ENCODE assay signal across 11 mouse cellular contexts in genomic region chr13:117010143-117010542, GRCm38 (mm10). TPM values are rescaled to one million over a fixed set of nuclear protein-coding genes. Genes with fewer than 3 reads are reported as not detected.
DNase-seq lines count a peak whose midpoint lies in the region; ATAC-seq and TF ChIP-seq lines count a peak whose summit lies in the region.
"Had no signal": no experiment of that assay in that cellular context is flagged by ENCODE, and none has a peak within 500 bp of the region (broad histone marks: within the 10 kb centered on the region; RNA-seq: fewer than 3 reads in every experiment).

No protein-coding gene starts in this region.

- no peak for TF ChIP-seq CTCF in kidney, adult 2 months (conservative IDR thresholded peaks at IDR 0.05; ENCODE audit: insufficient read depth, insufficient read length, low read depth, low read length)
- TF ChIP-seq CTCF in thymus, adult 2 months (IDR thresholded peaks at IDR 0.05; ENCODE audit: borderline replicate concordance, control insufficient read depth, extremely low read depth, insufficient read depth, low read length, poor library complexity): no peak

- WGBS in kidney, adult 2 months: 52% methylated on average over 8 of the region's 8 CpGs
- WGBS in kidney, embryonic 15.5 days: 62% methylated on average over 8 of the region's 8 CpGs
- 82% methylated on average over 8 of the region's 8 CpGs for WGBS in heart, embryonic 11.5 days (ENCODE audit: insufficient replicate concordance)
- WGBS in thymus, adult 2 months: 97% methylated on average over 8 of the region's 8 CpGs

- no peak overlapping the region for H3K9ac ChIP-seq in kidney, embryonic 15.5 days
- H3K9ac ChIP-seq in heart, embryonic 11.5 days (ENCODE audit: low read depth, low read length): no peak overlapping the region

- H3K27me3 ChIP-seq in kidney, adult 2 months (replicated peaks; ENCODE audit: control insufficient read depth, insufficient read depth, low read length): no peaks in the 10 kb centered on the region
- no peaks in the 10 kb centered on the region for H3K27me3 ChIP-seq in kidney, embryonic 15.5 days
- H3K27me3 ChIP-seq in heart, embryonic 11.5 days (ENCODE audit: control insufficient read depth, insufficient read depth, low read length): no peaks in the 10 kb centered on the region
- H3K27me3 ChIP-seq in thymus, adult 2 months (ENCODE audit: control insufficient read depth, insufficient read depth, low read length): no peaks in the 10 kb centered on the region

- H3K4me2 ChIP-seq in kidney, embryonic 15.5 days: no peak overlapping the region
- H3K4me2 ChIP-seq in heart, embryonic 11.5 days: no peak overlapping the region

- H3K27ac ChIP-seq in kidney, adult 2 months (ENCODE audit: insufficient read depth, low read depth, low read length): no peak overlapping the region
- no peak overlapping the region for H3K27ac ChIP-seq in kidney, embryonic 15.5 days
- no peak overlapping the region for H3K27ac ChIP-seq in heart, embryonic 11.5 days (ENCODE audit: low read depth, low read length)
- no peak overlapping the region for H3K27ac ChIP-seq in thymus, adult 2 months (ENCODE audit: control insufficient read depth, insufficient read depth, low read length)
- H3K27ac ChIP-seq: midbrain, embryonic 10.5 days had no signal

- intact Hi-C loops in left cerebral cortex, postnatal 4 days (cut with DNase I): no loop called here

- DNase-seq in kidney, adult 2 months: peak; percentile 32
- DNase-seq in cerebellum, adult 11 months: peak; percentile 42
- DNase-seq in cerebellum, postnatal 36 days: peak; percentile 60 to 63
- DNase-seq in left cerebral cortex, postnatal 4 days: peak; percentile 69
- DNase-seq in adrenal gland, postnatal 4 days (ENCODE audit: low spot score in 2 of 2): no peak
- DNase-seq in thymus, adult 2 months: no peak
- DNase-seq: heart, postnatal 10 days had no signal

- H3K36me3 ChIP-seq in kidney, adult 2 months (ENCODE audit: control insufficient read depth, insufficient read depth, low read length): no peaks in the 10 kb centered on the region
- H3K36me3 ChIP-seq in kidney, embryonic 15.5 days: no peaks in the 10 kb centered on the region
- no peaks in the 10 kb centered on the region for H3K36me3 ChIP-seq in heart, embryonic 11.5 days (ENCODE audit: control insufficient read depth, insufficient read depth, low read length)
- H3K36me3 ChIP-seq in thymus, adult 2 months (ENCODE audit: control insufficient read depth, insufficient read depth, low read length): no peaks in the 10 kb centered on the region

- H3K4me1 ChIP-seq in kidney, adult 2 months (ENCODE audit: control insufficient read depth, insufficient read depth, low read length): peaks cover 4% of the 10 kb centered on the region; the same call in 1 of the 2 replicates
- peaks cover 10% of the 10 kb centered on the region for H3K4me1 ChIP-seq in kidney, embryonic 15.5 days
- no peaks in the 10 kb centered on the region for H3K4me1 ChIP-seq in heart, embryonic 11.5 days (ENCODE audit: control insufficient read depth, insufficient read depth, low read length)
- no peaks in the 10 kb centered on the region for H3K4me1 ChIP-seq in thymus, adult 2 months (replicated peaks; ENCODE audit: control insufficient read depth, insufficient read depth, low read length)
- H3K4me1 ChIP-seq: midbrain, embryonic 10.5 days had no signal

- 0 out of 2 replicates have a peak, but pooled peaks cover 2% of the 10 kb centered on the region for H3K9me3 ChIP-seq in kidney, embryonic 15.5 days (replicated peaks)
- H3K9me3 ChIP-seq in heart, embryonic 11.5 days (replicated peaks; ENCODE audit: control insufficient read depth, low read length): no peaks in the 10 kb centered on the region

- no peak overlapping the region for H3K4me3 ChIP-seq in kidney, adult 2 months (ENCODE audit: insufficient read depth, low read depth, low read length)
- no peak overlapping the region for H3K4me3 ChIP-seq in kidney, embryonic 15.5 days (replicated peaks)
- no peak overlapping the region for H3K4me3 ChIP-seq in heart, embryonic 11.5 days (ENCODE audit: low read depth, low read length)
- H3K4me3 ChIP-seq in thymus, adult 2 months (ENCODE audit: control insufficient read depth, insufficient read depth, low read length): no peak overlapping the region
- H3K4me3 ChIP-seq: erythroblast, embryonic 14.5 days; midbrain, embryonic 10.5 days had no signal

- no peak; the same call in 1 of the 2 replicates for ATAC-seq in kidney, embryonic 15.5 days (replicated peaks; ENCODE audit: low FRiP score)
- ATAC-seq in heart, embryonic 11.5 days (replicated peaks; ENCODE audit: insufficient number of reproducible peaks, low FRiP score, low TSS enrichment): no peak

- TF ChIP-seq POLR2A in kidney, adult 2 months (IDR thresholded peaks at IDR 0.05; ENCODE audit: low read depth, low read length): no peak
- no peak for TF ChIP-seq POLR2A in thymus, adult 2 months (IDR thresholded peaks at IDR 0.05; ENCODE audit: control insufficient read depth, extremely low read depth, insufficient read depth, low read length, poor library complexity)

RNA-seq across cellular contexts. Expression of gene Parp8, which starts 15.2 kb away (rescaled TPM):
- 10.1 and 11.9 TPM in 2 replicates for polyA plus RNA-seq in kidney, adult 2 months (2012; rRNA removed)
- polyA plus RNA-seq in kidney, embryonic 15.5 days (2015; fragmentation: Nextera tagmentation; extraction: Ambion mirVana): 16.8 and 18.5 TPM in 2 replicates
- 10 to 100 TPM; 62.5 to 62.8 TPM for total RNA-seq in left cerebral cortex, postnatal 4 days (2021)
- polyA plus RNA-seq in heart, embryonic 11.5 days (2014; fragmentation: Nextera tagmentation; extraction: Ambion mirVana): 15.6 and 17.2 TPM in 2 replicates
- 10 to 100 TPM; 20.8 to 24.1 TPM for total RNA-seq in adrenal gland, postnatal 4 days (2021)
- 14.4 and 17.4 TPM in 2 replicates for polyA plus RNA-seq in thymus, adult 2 months (2012; rRNA removed)

Comparison
In these comparisons a context has a peak if more than half of its experiments do, and no peak if none do; other contexts are left out.
1. DNase-seq: peak in kidney, adult 2 months (single experiment), cerebellum, adult 11 months (single experiment), cerebellum, postnatal 36 days (2 of 2) and left cerebral cortex, postnatal 4 days (single experiment); none in adrenal gland, postnatal 4 days (0 of 2) and thymus, adult 2 months (single experiment).